Mouse (Mus musculus) right cerebral cortex, postnatal 10 days (tissue): ENCODE measurements at regions not wholly inside any gene's neighbourhood (a gene's known extent, or its start where the extent isn't known, plus 50 kb on each side); places are given as distances from the start of the nearest gene placed in this dataset.
"Not testable (repeated sequence)": the region's sequence is repeated elsewhere in the genome, so short reads cannot be mapped to it uniquely, and the experiment has no call there.

Experiments
- DNase-seq, 2 experiments: peaks; one replicate each; pipeline ENCODE4 v3.0.0; 2021; ENCODE audit warnings: low spot score in 2 of 2

DNA sequence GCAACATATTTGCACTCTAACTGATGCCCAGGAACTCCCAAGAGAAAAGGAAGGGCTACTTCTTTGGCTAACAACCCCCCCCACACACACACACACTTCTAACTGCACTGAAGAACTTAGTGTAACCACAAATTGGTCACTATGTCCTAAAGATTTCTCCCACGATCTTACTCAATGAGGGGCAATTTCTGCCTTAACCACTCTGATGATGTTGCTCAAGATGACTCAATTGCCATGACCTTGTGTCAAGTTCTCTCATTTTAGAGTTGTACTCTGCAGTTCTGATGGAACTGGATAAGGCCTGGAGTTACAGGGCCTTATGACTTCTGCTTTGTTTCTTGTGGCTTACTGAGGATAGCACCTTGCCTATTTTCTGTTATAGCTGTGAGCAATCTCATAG lies 81.7 kb downstream of the Sem1 start:
- DNase-seq, result no peak

DNA sequence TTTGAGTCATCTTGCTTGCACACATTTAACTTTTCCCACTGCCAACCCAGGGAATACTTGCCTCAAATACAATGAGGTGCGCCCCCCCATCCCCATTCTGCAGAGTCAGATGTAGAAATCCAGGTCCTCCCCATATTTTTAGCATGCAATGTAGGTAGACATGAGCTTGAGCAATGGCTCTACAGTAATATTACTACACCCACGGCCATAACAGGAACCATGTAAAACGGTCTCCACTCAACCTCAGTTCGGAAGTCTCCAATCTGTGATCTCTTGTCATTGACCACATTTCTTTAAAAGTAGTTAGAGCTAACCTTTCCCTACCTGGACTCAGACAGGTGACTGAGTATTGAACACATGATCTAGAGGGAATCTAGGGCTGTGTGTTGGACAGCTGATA lies 82.1 kb downstream of the Sem1 start:
- no peak for DNase-seq

DNA sequence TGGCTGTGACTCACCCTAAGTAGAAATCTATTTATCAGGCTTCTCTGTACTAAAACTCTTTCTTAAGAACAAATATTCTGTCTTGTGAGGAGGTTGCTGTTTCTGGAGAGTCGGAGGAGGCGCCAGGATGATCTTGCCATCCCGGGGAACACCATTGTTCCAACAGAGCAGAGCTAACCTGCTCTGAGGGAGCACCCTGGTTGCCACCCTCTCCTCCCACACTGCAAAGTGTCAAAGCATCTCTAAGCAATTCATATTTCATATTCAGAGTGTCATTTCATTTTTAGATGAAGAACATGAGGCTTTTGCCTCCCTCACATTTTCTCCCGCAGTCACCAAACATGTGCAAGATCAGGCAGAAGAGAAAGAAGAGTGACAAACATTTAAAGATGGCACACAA lies 90.3 kb downstream of the Sem1 start:
- DNase-seq, result peak; percentile 40 to 53

DNA sequence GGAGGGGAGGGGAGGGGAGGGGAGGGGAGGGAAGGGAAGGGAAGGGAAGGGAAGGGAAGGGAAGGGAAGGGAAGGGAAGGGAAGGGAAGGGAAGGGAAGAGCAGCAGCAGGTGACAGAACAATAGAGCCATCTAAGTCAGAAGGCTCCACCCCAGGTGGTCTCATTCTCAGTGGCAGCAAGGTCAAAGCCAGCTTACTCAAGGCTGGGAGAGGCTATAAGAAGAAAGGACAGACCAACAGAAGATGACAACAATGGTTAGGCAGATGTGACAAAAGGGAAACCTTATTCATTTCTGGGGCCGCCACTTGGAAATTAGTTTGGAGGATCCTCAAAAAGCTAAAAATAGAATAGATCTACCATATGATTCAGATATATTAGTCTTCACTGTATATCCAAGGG lies 96.9 kb downstream of the Sem1 start:
- not testable (repeated sequence) for DNase-seq

DNA sequence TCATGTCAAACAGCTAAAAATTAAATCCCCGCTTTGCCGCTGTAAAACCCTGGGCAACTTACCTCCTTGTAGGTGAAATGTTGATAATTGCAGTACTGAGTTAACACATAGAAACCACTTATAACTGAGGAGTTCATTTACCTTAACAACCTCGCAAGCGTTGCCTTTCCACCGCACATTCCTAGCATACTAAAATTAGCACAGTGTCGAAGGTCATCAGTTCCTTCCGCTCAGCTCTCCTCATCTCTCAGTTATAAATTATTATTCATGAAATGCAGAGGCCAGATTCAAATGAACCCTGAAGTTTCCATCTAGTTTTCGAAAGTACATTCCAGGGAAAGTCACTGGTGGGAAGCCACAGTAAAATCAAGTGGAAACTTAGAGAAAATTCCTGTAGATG lies 108.1 kb downstream of the Sem1 start:
- no peak for DNase-seq

DNA sequence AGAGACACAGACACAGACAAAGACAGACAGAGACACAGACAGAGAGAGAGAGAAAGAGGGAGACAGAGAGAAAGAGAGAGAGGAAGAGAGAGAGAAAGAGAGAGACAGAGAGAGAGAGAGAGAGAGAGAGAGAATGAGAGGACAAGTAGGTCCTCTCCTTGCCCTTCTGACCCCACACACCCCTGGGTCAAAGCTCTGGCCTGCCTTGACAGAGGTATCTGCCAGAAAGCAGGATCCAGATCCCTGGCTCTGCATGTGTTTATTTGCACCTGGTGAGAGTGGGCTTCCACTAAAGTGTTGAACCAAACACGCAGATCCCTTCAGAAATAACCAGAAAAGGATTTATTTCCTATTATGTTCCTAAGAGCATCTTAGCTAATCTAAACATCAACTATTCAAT lies 110.9 kb downstream of the Sem1 start:
- no peak for DNase-seq

DNA sequence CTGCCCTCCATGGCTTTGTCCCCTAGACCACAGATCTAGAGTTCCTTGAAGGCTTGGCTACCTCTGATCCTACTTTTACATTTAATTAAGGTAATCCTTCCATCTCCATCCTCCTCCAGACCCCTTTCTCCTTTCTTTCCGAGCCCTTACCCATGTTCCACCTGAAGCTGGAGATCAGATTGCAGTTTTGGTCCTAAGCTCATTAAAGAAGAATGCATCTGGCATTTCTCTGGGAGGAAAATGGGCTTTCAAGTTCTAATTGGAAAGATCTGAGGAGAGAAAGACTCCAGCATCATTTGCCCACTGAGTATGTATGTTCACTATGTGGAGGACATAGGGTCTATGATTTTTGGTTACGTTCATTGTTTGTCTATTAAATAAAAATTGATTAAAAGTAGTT lies 112.2 kb downstream of the Sem1 start:
- no peak for DNase-seq

DNA sequence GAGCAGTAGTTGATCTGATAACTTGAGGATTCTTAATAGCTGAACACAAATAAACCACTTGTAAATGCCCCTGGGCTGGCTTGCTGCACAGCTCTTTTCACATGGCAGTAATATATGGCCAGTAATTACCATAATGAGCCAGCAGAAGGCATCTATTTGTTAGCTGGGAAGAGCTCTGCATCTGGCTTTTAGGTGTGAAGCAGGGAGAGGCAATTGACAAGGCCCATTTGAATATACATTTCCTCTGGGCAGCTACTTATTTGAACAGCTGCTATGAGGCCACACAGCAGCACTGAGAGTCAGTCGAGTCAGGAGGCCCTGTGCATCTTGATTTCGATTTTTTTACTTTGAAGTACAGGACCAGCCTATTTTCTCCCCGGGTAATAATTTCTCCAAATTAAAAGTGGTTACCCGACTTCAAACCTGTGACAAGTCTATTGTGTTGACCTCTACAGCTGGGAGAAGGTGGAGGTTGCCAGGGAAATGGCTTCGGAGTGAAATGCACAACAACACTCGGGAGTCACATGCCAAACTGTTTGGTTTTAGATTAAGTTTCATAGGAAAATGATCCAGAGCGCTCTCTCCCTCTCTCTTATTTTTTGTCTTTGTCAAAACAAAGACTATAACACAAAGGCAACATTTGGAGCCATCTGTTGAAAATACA lies 114.5 kb downstream of the Sem1 start:
- no peak for DNase-seq

DNA sequence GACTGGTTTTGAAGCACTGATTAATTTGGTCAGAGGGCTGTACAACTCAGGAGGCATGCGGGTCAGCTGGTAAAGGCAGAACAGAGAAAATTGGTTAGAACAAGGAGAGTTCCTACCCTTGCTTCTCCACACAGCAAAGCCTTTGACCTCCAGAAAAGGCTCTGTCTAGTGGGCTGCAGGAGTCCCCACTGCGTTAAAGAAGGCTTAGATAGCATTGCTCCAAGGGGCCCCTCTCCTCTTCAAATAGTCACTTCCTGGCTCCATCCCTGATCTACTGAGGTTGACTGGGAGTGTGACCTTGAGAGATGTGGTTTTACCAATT lies 118.6 kb downstream of the Sem1 start:
- DNase-seq, result no peak

DNA sequence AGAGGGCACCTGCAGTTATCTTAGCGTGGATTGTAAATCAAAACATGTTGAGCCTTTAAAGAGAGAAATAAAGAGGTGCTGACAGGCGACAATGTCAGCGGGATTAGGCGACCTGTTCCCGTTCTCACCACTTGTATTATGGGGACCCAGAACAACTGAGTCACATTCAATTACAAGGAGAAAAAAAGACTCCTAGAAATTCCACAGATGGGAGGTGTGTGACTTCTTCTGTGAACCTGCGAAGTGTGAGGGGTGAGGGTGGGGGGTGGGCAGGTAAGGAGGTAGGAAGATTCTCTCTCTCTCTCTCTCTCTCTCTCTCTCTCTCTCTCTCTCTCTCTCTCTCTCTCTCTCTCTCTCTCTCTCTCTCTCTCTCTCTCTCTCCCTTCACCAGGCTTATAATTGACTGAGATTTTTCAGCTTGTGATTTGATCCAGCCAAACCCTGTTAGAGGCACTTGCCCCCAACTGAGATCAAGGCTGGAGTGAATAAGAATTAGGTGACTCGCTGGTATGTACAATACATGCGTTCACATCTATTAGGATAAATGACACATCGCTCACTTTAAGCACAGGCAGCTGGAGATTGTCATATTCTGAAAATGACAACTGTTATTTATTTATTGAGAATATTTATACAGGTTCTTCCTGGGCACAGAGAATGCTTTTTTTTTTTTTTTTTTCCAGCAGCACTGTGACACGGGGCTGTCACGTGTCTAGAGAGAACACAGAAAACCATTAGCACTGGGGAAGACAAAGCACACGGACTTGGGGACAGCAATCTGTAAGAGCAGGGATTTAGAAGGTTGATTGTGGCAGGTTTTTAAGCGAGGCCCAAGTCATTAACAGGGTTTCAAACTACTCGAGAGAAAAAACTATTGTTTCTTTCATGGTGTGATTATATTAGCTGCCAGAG lies 119.2 kb downstream of the Sem1 start:
- no peak for DNase-seq

DNA sequence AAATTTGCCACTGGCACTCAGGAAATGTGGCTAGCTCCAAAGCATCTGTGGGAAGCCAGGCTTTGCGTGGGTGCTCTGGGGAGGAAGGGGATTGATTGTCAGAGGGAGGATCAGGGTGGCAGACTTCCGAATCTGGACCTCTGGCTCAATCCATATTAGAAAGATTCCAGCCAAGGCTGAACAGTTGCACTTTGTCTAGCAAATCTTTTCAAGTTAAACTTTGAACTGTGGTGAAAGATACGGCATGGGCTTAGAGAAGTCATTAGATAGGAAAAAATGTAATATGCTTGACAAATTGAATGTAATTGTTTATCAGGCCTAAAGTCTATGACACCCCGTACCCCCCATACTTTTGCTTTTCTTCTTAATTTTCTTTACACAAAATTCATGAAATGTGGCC lies 120.7 kb downstream of the Sem1 start:
- no peak for DNase-seq

DNA sequence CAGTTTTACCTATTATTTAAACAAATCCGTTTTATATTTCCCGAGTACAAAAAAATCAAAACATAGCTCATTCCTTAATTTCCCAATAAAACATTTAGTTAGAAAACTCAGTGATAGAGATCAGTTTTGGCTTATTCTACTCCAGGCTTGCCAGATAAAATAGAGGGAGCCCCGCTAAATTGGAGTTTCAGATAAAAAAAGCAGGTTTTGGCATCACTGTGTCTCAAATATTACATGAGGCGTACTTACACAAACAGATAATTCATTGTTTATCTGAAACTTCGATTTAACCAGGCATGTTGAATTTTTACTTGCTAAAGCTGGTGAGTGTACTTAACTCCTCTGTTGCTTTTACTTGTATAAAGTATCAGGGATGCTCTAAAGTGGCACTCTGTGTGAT lies 121.5 kb downstream of the Sem1 start:
- DNase-seq, result no peak

DNA sequence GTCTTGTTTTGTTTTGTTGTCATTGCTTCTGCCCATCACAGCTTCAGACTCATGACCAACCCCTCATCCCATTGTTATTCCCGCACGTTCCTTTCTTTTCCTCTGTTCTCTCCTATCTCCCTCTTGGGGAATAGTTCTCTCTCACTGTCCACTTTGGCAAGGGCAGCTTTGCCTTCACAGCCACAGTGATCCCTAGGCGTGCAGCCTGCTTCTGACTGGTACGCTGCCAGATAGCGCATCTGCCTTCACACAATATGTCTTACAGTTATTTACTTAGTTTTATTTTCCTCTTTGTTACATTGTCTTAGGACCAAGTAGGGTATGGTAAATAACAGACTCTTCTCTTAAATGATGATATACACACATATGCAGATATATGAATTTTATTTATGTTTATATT lies 122.9 kb downstream of the Sem1 start:
- no peak for DNase-seq

DNA sequence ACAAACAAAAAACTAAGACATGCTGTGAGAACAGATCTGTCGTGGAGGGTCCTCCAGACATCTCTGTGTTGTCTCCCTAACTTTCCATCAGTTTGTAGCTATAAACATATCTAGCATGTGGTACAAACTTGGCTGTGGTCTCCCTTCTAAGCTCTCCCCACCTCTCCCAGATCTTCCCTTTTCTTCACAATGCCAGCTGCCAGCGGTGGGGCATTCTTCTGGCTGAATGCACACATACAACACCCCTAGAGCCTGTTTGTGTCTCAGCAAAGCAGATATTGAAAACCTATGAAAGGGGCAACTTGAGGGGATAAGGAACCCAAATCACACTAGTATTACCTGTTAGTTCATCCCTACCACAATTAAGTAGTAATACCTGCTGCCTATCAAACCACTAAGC lies 124.1 kb downstream of the Sem1 start:
- DNase-seq, result no peak

DNA sequence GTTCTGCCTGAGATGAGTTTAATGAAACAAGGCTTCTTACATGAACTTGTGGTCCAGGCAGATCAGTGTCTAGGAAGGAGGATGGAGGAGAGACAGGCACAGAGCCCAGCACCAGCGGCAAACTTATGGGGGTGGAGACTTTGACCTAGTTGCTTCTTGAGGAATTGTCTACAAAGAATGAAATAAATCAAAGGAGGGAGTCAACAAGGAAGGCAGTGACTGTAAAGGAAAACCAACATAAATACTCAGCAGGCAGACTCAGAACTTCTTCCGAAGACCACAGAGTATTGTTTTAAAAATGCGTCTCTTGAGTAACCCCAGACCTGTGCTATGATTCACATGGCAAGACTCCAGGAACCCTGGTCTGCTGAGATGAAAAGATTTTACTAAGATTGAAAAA lies 143.6 kb downstream of the Sem1 start:
- DNase-seq, result no peak

DNA sequence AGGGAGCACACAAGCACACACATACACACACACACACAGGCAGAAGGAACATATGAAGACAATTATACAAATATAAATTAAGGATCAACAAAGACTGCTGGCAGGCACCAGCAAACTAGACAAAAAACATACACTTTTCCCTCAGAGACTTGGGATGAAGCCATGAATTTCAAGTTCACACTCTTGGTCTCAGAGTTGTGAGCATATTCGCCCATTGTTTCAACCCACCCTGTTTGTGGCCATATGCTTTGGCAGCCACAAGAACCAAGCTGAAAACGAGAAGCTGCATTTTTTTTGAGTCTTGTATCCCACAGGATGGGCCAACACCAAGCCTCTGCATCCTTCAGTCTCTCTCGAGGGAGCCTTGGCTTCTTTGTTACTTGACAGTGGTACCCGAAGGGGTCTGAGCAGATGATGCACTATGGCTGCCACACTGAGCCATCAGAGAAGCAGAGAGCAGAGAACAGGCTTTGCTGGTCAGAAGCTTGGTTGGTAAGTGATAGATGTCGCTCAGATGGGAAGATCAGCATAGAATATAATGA lies 144.1 kb downstream of the Sem1 start:
- no peak for DNase-seq

DNA sequence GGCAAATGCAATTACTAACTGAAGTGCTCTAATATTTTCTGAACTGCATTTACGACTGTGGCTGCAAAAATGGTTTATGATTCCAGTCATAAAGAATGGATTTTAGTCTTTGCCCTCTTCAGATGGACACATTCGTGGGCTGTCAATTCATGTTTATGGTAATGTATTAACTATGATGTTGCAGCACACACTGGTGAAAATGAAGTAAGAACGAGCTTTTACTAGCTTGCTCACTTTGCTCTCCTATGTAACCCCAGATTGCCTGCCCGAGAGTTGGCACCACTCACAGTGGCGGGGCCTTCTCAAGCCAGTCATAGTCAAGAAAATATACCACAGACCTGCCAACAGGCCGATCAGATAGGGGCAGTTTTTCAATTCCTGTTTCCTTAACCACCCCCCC lies 145.3 kb downstream of the Sem1 start:
- DNase-seq, result no peak

DNA sequence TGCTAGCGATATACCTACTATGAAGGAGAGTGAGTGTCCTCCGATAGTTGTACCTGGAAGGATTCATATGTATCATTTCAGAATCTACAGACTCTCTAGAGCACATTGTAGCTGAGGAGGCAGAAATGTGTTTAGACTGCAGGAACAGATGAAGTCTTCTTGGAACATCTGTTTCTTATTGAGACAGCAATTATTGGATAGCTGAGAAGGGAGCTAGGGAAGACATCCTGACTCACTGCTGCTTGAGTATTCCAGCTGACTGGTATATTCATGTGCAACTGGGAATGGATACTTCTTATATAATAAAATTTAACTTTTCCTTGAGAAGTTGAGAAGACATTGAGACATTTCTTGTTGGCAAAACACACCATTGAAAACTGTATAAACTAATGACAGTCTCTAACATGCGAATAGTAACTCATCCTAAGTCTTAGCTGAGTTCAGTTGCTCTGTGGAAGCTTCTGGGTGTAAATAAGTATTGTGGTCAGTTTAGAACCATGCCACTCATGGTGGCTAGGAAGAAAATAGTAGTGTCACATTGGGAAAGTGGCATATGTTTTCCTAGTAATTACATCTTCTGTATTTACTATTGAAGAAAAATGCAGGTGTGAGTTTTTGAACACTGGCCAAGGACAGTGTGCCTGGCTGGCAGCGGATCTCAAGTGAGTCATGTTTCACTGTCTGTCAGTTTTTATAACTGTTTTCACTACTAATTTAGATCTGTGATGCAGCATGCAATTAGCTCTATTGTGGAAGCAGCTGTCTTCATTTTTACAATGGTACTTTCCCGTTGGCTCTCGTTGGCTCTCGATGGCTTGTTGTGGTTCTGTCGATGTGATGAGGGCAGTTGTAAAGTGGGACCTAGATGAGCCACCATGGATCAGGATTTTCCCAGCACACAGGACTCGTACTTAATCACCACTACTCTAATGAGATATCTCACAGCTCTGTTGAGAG lies 163.5 kb downstream of the Sem1 start:
- DNase-seq, result peak; percentile 31 to 33

DNA sequence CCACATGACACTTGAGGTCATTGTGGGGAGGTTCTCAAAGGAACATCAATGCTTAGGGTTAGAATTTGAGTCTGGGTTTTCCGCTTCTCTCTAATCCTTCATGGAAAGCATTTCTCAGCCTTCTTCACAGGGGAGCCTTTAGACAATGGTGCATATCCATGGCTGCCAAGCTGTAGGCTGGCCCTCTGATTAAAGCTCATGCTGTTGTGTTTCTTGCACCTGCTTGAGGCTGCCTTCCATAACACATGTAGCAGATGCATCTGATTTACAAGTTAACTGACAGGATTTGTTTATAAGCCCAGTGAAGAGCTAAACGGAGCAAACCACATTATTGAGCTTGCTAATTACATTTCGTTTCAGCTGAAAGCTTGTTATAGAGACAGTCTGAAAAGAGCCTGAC lies 180.5 kb downstream of the Sem1 start:
- no peak for DNase-seq

DNA sequence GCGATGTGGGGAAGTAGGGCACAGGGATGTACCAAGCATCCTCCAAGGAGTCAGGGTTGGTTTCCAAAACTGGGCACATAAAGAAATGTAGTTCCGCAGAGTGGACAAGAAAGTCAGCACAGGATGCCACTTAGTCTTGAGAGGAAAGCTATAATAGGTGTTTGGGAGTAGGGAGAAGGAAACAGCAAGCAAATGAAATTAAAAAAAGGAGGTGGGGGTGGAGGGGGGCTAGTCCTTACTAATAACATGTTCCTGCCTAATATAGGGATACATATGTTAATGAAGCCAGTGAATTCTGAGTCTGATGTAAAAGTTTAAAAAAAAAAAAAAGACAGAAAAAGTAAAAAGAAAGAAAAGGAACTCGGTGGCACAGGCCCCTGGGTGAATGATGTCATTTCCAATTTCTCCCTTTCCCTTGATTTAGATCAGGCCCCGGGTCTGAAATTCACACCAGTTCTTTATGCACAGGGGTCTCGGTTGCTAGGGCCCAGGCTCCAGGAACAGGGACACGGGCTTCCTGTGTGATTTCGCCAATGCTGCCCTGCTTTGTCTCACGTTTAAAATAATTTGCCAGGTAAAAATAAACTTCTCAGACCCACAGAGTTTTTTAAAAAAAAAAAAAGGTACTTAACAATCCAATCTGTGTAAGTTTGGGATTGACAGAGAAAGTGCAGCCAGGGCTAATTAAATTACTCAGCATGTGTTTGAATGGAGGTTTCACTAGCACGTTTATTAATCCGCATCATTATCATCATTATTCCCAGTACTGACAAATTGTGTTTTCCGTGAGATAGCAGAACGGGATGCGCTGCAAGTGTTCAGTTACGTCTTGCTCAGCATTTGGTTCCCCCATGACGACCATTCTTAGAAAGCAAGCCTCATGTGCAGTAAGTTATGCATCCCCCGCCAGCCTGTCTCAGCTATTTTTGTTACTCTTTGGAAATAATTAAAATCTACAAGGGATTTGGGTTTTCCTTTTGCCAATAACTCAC lies 172.8 kb upstream of the Slc25a13 start:
- peak; percentile 27 to 36 for DNase-seq
